Mouse (Mus musculus) central nervous system, embryonic 18 days (tissue): ENCODE results near the gene Gm20695. TPM values are rescaled to one million over a fixed set of nuclear protein-coding genes. Genes with fewer than 3 reads are reported as not detected.

Source experiments
- polyA plus RNA-seq: library from polyadenylated mRNA; depleted of rRNA; stranded (reverse); fragments of >200 nt; gene quantifications from 2 replicates; pipeline ENCODE4 v1.2.3, GENCODE M21; 2012; rRNA removed

Gm20695 gene
- polyA plus RNA-seq, result 0.48 and 0.54 TPM in 2 replicates

GRCm38 (mm10) chr16:3884201-3885064 lies at the start of gene Gm20695, which contains the start of gene Zfp597:
TSS of gene Gm20695 (plus strand) at chr16:3884648.
TSS of gene Zfp597 (minus strand) at chr16:3884561.

GRCm38 (mm10) chr16:3846711-3847518 lies 37.5 kb upstream of the Gm20695 start, which contains the start of gene Zfp174:
TSS of gene Zfp174 (plus strand) at chr16:3847268.

GRCm38 (mm10) chr16:3872216-3873047 lies 12.0 kb upstream of the Gm20695 start, which contains the start of gene Naa60:
TSS of gene Naa60 (plus strand) at chr16:3872375.

GRCm38 (mm10) chr16:3908537-3909111 lies 24.2 kb downstream of the Gm20695 start, which contains the start of the genes 1700037C18Rik and Cluap1:
TSS of gene 1700037C18Rik (minus strand) at chr16:3908689.
TSS of gene Cluap1 (plus strand) at chr16:3908801.

Other genes starting within 250 kb of the Gm20695 start
- 0.01 TPM in 1 of 2 replicates, not detected in the other for gene Mefv, start 166.6 kb upstream of the Gm20695 start, polyA plus RNA-seq
- gene Zfp263, start 140.6 kb upstream of the Gm20695 start, polyA plus RNA-seq, result 19.6 and 19.8 TPM in 2 replicates
- not detected in 2 replicates for gene Olfr15, start 53.8 kb upstream of the Gm20695 start, polyA plus RNA-seq
- gene Zfp174, start 37.4 kb upstream of the Gm20695 start, polyA plus RNA-seq, result 4.3 and 4.8 TPM in 2 replicates
- gene Naa60, start 12.3 kb upstream of the Gm20695 start, polyA plus RNA-seq, result 71.9 and 76.3 TPM in 2 replicates
- 16.4 and 16.7 TPM in 2 replicates for gene Zfp597, start 87 bp upstream of the Gm20695 start, polyA plus RNA-seq
- 10.3 and 12.0 TPM in 2 replicates for gene 1700037C18Rik, start 24.0 kb downstream of the Gm20695 start, polyA plus RNA-seq
- 41.1 and 42.7 TPM in 2 replicates for gene Cluap1, start 24.2 kb downstream of the Gm20695 start, polyA plus RNA-seq
- 2.4 and 2.6 TPM in 2 replicates for gene Nlrc3, start 92.0 kb downstream of the Gm20695 start, polyA plus RNA-seq
- gene Slx4, start 119.1 kb downstream of the Gm20695 start, polyA plus RNA-seq, result 58.6 and 60.7 TPM in 2 replicates
- 0.12 and 0.17 TPM in 2 replicates for gene Dnase1, start 152.3 kb downstream of the Gm20695 start, polyA plus RNA-seq
- 65.1 and 68.8 TPM in 2 replicates for gene Trap1, start 193.2 kb downstream of the Gm20695 start, polyA plus RNA-seq